Mouse (Mus musculus) layer of hippocampus, postnatal 10 days (tissue): ENCODE measurements at regions not wholly inside any gene's neighbourhood (a gene's known extent, or its start where the extent isn't known, plus 50 kb on each side); places are given as distances from the start of the nearest gene placed in this dataset.

Source experiments
- DNase-seq, 2 experiments: peaks; one replicate each; pipeline ENCODE4 v3.0.0; 2021; ENCODE audit warnings: low spot score in 2 of 2

GRCm38 (mm10) chr3:100773237-100773636, 52.0 kb upstream of the Vtcn1 start:
- DNase-seq: no peak

- DNase-seq: no peak
Observed at GRCm38 (mm10) chr3:100771363-100771762, 53.9 kb upstream of the Vtcn1 start.

- DNase-seq: no peak
Observed at GRCm38 (mm10) chr3:100770841-100771240, 54.4 kb upstream of the Vtcn1 start.

- no peak for DNase-seq
Observed at GRCm38 (mm10) chr3:100769146-100769545, 56.1 kb upstream of the Vtcn1 start.

- DNase-seq: peak; percentile 17 to 41
Observed at GRCm38 (mm10) chr3:100768170-100768624, 57.1 kb upstream of the Vtcn1 start.

- DNase-seq: no peak
Observed at GRCm38 (mm10) chr3:100765323-100765722, 59.9 kb upstream of the Vtcn1 start.

- DNase-seq: no peak
Observed at GRCm38 (mm10) chr3:100762895-100763294, 62.4 kb upstream of the Vtcn1 start.

GRCm38 (mm10) chr3:100759091-100759941, 65.9 kb upstream of the Vtcn1 start:
- no peak for DNase-seq

GRCm38 (mm10) chr3:100754677-100755076, 69.4 kb upstream of the Man1a2 start:
- no peak for DNase-seq

GRCm38 (mm10) chr3:100751211-100751610, 65.9 kb upstream of the Man1a2 start:
- DNase-seq: peak; percentile 26 to 45

- DNase-seq: no peak
Observed at GRCm38 (mm10) chr3:100748727-100749126, 63.4 kb upstream of the Man1a2 start.

GRCm38 (mm10) chr3:100748309-100748691, 63.0 kb upstream of the Man1a2 start:
- DNase-seq: no peak

- no peak for DNase-seq
Observed at GRCm38 (mm10) chr3:100747421-100748308, 62.4 kb upstream of the Man1a2 start.

GRCm38 (mm10) chr3:100737660-100738059, 52.4 kb upstream of the Man1a2 start:
- DNase-seq: no peak

GRCm38 (mm10) chr3:100736539-100736938, 51.2 kb upstream of the Man1a2 start:
- no peak for DNase-seq
